Mouse (Mus musculus): ENCODE data around the gene Fkbp1a. TPM values are rescaled to one million over a fixed set of nuclear protein-coding genes. Genes with fewer than 3 reads are reported as not detected.
A peak's percentile ranks its signal among the peaks of the same experiment; 100 is the strongest.

Gene Fkbp1a
- 48.3 and 64.5 TPM in 2 replicates for total RNA-seq (2012; rRNA removed)
- 71.1 and 76.5 TPM in 2 replicates for total RNA-seq (2014; rRNA removed)
- polyA plus RNA-seq (2012; ENCODE audit: insufficient read length, low read depth), result 369 and 388 TPM in 2 replicates

DNA sequence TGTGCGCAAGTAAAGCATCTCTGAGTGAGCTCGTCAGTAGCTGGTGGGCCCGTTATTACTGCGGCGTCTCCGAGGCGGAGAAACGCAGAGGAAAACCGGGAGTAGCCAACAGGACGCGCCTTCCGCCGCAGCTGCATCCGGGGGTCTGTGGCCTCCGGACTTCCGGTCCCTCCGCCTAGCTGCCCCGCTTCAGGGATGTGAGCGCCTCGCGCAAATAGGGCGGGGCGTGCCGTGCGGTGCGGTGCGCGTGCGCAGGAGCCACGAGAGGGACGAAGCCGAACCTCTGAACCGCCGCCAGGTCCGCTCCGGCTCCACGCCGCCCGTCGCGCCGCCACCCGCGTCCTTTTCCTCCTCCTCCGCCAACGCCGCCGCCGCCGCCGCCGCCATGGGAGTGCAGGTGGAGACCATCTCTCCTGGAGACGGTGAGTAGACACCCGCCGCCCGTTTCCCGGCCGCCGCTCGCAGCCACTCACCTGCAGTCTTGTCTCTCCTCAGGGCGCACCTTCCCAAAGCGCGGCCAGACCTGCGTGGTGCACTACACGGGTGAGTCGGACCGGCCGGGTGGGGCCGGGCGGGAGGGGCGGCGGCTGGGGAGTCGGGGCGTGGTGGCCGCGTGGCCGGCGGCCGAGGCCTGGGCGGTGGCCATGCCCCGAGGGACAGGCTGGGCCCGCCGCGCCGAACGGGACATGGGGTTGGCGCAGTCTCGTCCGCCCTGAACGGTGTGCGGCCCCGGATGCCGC lies at the start of gene Fkbp1a:
Gene Fkbp1a, plus strand, starts transcription at position 161 of the 740 bp plus-strand sequence.
- Histone ChIP-seq H3K79me2 (replicated peaks; ENCODE audit: control insufficient read depth, extremely low read depth, insufficient read depth, poor library complexity, severe bottlenecking) (peaks cover 53% of the 10 kb centered on the region), H3K9me3 (replicated peaks; ENCODE audit: low read length) (no peaks in the 10 kb centered on the region), H3K4me2 (ENCODE audit: insufficient read depth, low read depth, poor library complexity, severe bottlenecking) (peak within 1 kb of the TSS; percentile 97), H3K4me3 (replicated peaks in 1 of 3; ENCODE audit: low read depth in 2 of 3, low read length in 2 of 3, poor library complexity in 1 of 3) (peak within 1 kb of the TSS; percentile 89 to 100 (median 98)), H3K9ac (ENCODE audit: insufficient read depth, low read depth) (peak within 1 kb of the TSS; percentile 97), H3K27me3 (replicated peaks) (no peaks in the 10 kb centered on the region), H3K27ac (ENCODE audit: insufficient read depth, low read depth) (peak within 1 kb of the TSS; percentile 76), H3K4me1 (ENCODE audit: control insufficient read depth in 1 of 2, insufficient read depth in 2 of 2) (peaks cover 28 to 49% of the 10 kb centered on the region in 2 experiments), H3K36me3 (replicated peaks in 1 of 2; ENCODE audit: control insufficient read depth in 1 of 2, insufficient read depth in 1 of 2, low read length in 1 of 2) (peaks cover 23 to 38% of the 10 kb centered on the region in 2 experiments)
- in situ Hi-C loops (cut with MboI; ENCODE audit: low pct_ligation_motif_present, low pct_unique_long_range_greater_than_20kb, low sequenced_read_pairs), result no loop called here
- peak; percentile 92 for DNase-seq (ENCODE audit: extremely low read depth)
- TF ChIP-seq USF1 (IDR thresholded peaks at IDR 0.05; ENCODE audit: low read depth, low read length) (no peak), ZNF384 (IDR thresholded peaks at IDR 0.05; ENCODE audit: low read depth, low read length) (no peak), TCF12 (IDR thresholded peaks at IDR 0.05; ENCODE audit: low read depth, low read length) (peak; percentile 94), ZMIZ1 (IDR thresholded peaks at IDR 0.05; ENCODE audit: low read depth, low read length) (peak; percentile 85), CHD1 (IDR thresholded peaks at IDR 0.05; ENCODE audit: low read depth, low read length) (no peak), POLR2A (IDR thresholded peaks at IDR 0.05; ENCODE audit: low read depth, low read length) (peak; percentile 82), JUND (conservative IDR thresholded peaks at IDR 0.05; ENCODE audit: low read depth, low read length) (no peak), MXI1 (IDR thresholded peaks at IDR 0.05; ENCODE audit: low read depth, low read length) (peak; percentile 73), BHLHE40 (IDR thresholded peaks at IDR 0.05; ENCODE audit: low read depth, low read length) (peak; percentile 71), NELFE (IDR thresholded peaks at IDR 0.05; ENCODE audit: low read depth, low read length) (peak; percentile 84), TBP (conservative IDR thresholded peaks at IDR 0.05; ENCODE audit: low read depth, low read length) (peak; percentile 61; the same call in 1 of the 2 replicates), UBTF (IDR thresholded peaks at IDR 0.05; ENCODE audit: low read depth, low read length) (no peak), ZC3H11A (IDR thresholded peaks at IDR 0.05; ENCODE audit: low read depth, low read length) (no peak), MAFK (IDR thresholded peaks at IDR 0.05; ENCODE audit: insufficient replicate concordance, low read length) (no peak), RCOR1 (conservative IDR thresholded peaks at IDR 0.05; ENCODE audit: low read depth, low read length) (peak; percentile 79), ZKSCAN1 (IDR thresholded peaks at IDR 0.05; ENCODE audit: borderline replicate concordance, low read depth, low read length) (no peak), POLR2AphosphoS2 (IDR thresholded peaks at IDR 0.05; ENCODE audit: low read depth, low read length) (no peak), SMC3 (IDR thresholded peaks at IDR 0.05; ENCODE audit: low read depth, low read length) (no peak), JUN (IDR thresholded peaks at IDR 0.05; ENCODE audit: insufficient read depth, low read depth, low read length) (no peak), CHD2 (IDR thresholded peaks at IDR 0.05; ENCODE audit: low read length) (0 out of 2 replicates have a peak, but pooled peaks have one; percentile 27), MEF2A (IDR thresholded peaks at IDR 0.05; ENCODE audit: borderline replicate concordance, low read depth, low read length) (peak; percentile 80), HCFC1 (IDR thresholded peaks at IDR 0.05; ENCODE audit: low read depth, low read length) (peak; percentile 83), MAX (IDR thresholded peaks at IDR 0.05; ENCODE audit: low read length) (peak; percentile 84), SIN3A (IDR thresholded peaks at IDR 0.05; ENCODE audit: low read length) (peak; percentile 94), ELF1 (IDR thresholded peaks at IDR 0.05; ENCODE audit: low read depth, low read length) (peak; percentile 88), KAT2A (IDR thresholded peaks at IDR 0.05; ENCODE audit: insufficient replicate concordance, low read length) (peak; percentile 81; the same call in 1 of the 2 replicates), RAD21 (IDR thresholded peaks at IDR 0.05; ENCODE audit: low read depth, low read length) (no peak), MYC (IDR thresholded peaks at IDR 0.05; ENCODE audit: low read depth, low read length) (peak; percentile 75), MAZ (IDR thresholded peaks at IDR 0.05; ENCODE audit: low read depth, low read length) (peak; percentile 98), EP300 (IDR thresholded peaks at IDR 0.05; ENCODE audit: low read length) (peak; percentile 30; the same call in 1 of the 2 replicates), IRF4 (IDR thresholded peaks at IDR 0.05; ENCODE audit: low read depth, low read length) (peak; percentile 91), ETS1 (conservative IDR thresholded peaks at IDR 0.05; ENCODE audit: low read depth, low read length) (peak; percentile 51), CTCF (conservative IDR thresholded peaks at IDR 0.05 in 1 of 2, IDR thresholded peaks at IDR 0.05 in 1 of 2; ENCODE audit: low read depth in 2 of 2, low read length in 2 of 2) (no peak), NRF1 (IDR thresholded peaks at IDR 0.05; ENCODE audit: low read depth, low read length) (peak; percentile 98), USF2 (conservative IDR thresholded peaks at IDR 0.05; ENCODE audit: low read depth, low read length) (no peak), PAX5 (IDR thresholded peaks at IDR 0.05; ENCODE audit: low read length) (no peak), E2F4 (IDR thresholded peaks at IDR 0.05; ENCODE audit: insufficient replicate concordance, low read depth, low read length) (no peak), GABPA (IDR thresholded peaks at IDR 0.05; ENCODE audit: insufficient replicate concordance, low read depth, low read length) (no peak)
- dilution Hi-C loops (cut with MboI; ENCODE audit: extremely low pct_ligation_motif_present, extremely low pct_unique_long_range_greater_than_20kb, low sequenced_read_pairs), result no loop called here

All from CH12.LX (cell line).